Mouse (Mus musculus) liver (tissue): ENCODE data around the gene Il6ra.

Source experiments
- DNase-seq: peaks from one replicate; pipeline ENCODE4 v3.0.0-alpha.2; 2020; ENCODE audit warnings: mixed read lengths

Gene Il6ra

DNA sequence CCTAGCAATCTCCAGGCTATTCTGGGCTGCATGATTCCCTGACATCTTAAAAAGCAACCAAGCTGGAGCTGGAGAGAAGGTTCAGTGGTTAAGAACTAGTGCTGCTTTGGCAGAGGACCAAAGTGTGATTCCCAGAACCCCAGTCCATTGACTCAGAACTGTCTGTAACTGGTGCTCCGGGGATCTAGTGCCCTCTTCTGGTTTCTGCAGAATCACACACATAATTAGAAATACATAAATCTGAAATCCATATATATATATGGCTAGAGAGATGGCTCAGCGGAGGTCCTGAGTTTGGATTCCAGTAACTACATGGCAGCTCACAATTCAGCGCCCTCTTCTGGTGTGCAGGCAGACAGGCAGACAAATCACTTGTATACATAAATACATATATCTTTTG, 65.9 kb downstream of the Il6ra start:
- no peak for DNase-seq

DNA sequence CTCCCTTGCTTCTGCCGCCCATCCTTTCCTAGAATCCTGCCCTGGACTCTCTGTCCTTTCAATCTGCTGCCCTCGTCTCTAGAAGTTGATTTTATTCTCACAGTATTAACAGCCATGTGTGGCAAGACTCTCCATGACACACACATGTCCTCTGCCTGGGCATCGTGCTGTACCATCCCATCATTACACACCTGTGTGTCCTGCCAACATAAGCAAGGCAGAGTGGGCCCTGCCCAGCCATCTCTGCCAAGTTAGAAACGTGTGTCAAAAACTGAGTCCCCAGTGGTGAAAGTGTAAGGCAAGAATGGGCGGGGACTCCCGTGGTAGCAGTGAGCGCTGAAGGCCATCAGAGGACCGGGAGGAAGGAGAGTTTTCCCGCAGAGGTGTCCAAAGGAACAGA, 67.2 kb downstream of the Il6ra start:
- no peak for DNase-seq

DNA sequence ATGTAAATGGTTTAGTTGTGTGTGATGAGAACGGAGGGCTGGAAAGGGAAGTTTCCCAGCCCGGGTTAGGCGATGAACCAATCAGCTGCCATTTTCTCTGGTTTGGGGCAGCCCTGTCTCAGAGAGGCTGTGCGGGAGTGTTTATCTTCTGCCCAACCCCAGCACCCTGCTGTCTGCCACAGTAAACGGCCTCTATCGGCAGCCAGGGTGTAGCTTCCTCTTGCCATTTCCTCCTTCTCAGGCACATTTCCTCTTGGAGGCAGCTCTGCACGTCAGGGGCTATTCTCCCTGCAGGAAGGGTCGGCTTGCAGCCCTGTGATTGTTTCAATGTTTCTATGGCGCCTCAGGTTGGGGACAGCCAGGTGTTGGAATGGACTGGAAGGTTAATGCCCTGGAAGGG, 69.8 kb downstream of the Il6ra start:
- DNase-seq: peak; percentile 66

DNA sequence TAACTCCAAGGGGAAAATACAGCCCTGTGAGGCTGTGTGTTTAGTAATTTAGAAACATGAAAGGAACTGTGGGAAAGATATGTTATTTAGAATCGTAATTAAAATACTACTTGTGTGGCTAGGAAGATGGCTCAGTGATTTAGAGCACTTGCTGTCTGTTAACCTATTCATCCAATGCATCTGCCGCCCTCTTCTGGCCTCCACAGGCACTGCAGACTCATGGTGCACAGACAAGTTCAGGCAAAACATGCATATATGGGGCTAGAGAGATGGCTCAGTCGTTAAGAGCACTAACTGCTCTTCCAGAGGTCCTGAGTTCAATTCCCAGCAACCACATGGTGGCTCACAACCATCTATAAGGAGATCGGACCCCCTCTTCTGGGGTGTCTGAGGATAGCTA, 70.7 kb downstream of the Il6ra start:
- peak; percentile 77 for DNase-seq

DNA sequence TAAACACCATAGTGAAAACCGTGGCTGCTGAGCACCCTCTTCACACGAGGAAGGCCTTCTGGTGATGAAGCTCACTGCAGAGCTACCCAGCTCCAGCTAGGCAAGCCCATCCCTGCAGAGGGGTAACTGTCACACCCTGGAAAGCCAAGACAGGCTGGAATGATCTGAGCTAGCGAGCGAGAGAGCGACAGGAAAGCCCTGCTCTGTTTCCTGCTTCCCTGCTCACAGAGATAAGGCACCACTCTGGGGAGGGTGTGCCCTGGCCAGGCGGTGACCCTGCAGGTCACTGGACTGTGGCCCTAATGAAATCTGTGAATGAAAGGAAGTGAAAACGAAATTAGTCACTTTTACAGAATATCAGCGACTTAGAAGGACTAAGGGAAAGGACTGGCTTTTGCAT, 77.6 kb downstream of the Il6ra start:
- DNase-seq: peak; percentile 40

GRCm38 (mm10) chr3:89830815-89831591, 82.0 kb downstream of the Il6ra start, which contains the start of gene She:
TSS of gene She (plus strand) at chr3:89831370.
- DNase-seq: no peak

- no peak for DNase-seq
These were observed 86.7 kb downstream of the Il6ra start for GRCm38 (mm10) chr3:89826295-89826694.

DNA sequence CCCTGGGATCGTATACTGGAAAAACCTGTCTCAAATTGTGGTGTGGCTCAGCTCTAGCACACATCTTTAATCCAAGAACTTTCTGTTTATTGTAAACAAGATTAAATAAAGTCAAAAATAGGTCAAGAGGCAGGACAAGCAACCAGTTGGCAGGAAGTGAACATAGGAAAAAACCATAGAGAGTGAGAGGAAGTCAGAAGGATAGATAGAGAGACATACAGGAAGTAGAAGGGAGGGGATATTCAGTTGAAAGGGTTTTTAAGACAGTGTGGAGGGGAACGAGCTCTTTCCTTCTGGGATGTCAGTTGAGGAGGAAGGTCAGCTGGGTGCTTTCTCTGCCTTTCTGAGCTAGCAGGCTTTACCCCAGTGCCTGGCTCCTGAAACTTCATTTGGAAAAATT, 89.4 kb downstream of the Il6ra start:
- no peak for DNase-seq

GRCm38 (mm10) chr3:89821548-89822480, 91.2 kb downstream of the Il6ra start:
- peak; percentile 17 for DNase-seq

DNA sequence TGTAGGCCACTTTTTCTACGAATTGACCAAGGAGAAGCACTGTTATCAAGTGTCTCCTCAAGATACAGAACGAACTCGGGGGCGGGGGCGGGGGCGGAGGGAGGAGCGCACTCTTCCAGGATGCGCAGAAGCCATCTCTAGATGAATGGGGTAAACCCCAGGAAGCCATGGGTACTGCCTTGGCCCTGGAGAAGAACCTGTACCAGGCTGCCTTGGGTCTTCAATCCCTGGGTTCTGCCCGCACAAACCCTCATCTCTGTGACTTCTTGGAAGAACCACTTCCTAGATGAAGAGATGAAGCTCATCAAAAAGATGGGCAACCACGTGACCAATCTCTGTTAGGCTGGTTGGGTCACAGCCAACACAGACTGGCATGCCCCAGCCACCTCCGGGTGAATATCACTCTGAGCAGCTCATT, 91.9 kb downstream of the Il6ra start:
- peak; percentile 64 for DNase-seq

DNA sequence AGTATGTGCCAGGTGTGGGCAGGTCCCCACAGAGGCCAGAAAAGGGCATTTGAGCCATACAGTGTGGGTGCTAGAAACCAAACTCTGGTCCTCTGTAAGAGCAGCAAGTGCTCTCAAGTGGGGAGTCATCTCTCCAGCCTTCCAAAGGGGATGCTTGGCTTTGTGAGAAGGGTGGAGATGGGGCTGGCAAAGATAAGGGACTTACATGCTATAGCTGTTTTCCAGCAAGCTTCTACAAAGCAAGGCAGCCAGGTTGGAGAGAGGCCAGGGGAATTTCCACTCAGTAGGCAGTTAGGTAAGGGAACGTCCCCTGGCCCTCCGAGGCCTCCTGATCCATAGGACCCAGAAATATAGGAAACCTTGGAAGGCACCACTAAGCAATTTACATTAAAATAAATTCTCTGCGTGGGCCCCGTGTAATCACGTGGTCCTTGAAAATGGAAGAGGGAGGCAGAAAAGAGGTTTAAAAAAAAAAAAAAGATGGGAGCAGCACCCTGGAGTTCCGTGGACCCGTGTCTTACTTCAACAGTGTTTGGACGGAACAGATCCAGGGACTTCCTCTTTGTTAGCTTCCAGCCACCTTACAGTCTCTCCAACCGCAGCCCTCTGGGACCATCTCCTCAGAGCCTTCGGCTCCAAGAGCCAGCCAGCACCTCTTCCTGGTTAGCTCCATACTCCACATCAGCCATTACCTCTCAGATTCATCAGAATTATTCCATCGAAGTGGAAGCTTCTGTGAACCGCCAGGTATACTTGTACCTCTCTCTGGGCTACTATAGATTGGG, 92.5 kb downstream of the Il6ra start:
- peak; percentile 32 for DNase-seq

DNA sequence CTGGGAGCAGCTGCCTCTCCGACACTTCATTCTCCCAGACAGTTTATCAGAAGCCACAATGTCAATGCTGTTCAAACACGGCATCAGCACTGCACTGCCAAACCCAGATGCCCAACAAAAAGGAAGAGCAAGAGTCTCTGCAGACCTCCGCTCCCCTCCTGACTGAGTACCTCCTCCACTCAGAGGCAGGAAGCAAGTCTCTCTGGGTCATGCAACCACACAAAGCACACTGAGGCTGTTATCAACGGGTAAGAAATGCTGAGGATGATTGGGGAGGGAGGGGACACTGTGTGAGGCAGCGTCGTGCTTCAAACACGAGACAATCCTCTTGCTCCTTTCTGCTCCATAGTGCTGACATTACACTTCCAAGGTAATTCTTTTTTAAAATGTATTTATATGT, 93.1 kb downstream of the Il6ra start:
- DNase-seq: no peak

- DNase-seq: no peak
These were observed 94.4 kb downstream of the Il6ra start for GRCm38 (mm10) chr3:89818605-89819004.

DNA sequence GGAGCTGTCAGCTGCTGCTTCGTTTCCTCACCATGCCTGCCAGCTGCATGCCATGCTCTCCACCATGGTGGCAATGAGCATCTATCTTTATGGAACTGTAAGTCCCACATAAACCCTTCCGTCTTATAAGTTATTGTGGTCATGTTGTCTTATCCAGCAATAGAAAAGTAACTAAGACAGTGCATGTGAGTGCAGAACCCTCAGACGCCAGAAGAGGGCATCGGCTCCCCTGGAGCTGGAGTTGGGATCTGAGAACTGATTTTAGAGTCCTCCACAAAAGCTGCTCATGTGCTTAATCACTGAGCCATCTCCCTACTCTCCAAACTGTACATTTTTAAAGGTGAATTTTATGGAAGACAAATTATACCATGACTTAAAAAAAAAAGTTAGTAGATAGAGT, 95.9 kb downstream of the Il6ra start:
- peak; percentile 50 for DNase-seq
